Mouse (Mus musculus) cerebral cortex, adult 2 months (tissue): ENCODE measurements around the gene Pgm5.

ENCODE experiments used
- WGBS: fragments of 180-500 bp; shearing (Covaris S2); methylation state at CpG from one replicate; pipeline ENCODE4 v1.1.7; 2018; 5-methylcytosine and 5-hydroxymethylcytosine counted together

Pgm5 gene

GRCm38 (mm10) chr19:24704326-24704725 is 157.3 kb downstream of the Pgm5 start:
- WGBS, result 53% methylated on average over 2 of the region's 2 CpGs

- 69% methylated on average over 8 of the region's 8 CpGs for WGBS
These were observed 158.0 kb downstream of the Pgm5 start for GRCm38 (mm10) chr19:24703680-24704079.

- WGBS, result 67% methylated on average over 1 of the region's 1 CpGs
These were observed 158.5 kb downstream of the Pgm5 start for GRCm38 (mm10) chr19:24703168-24703567.

GRCm38 (mm10) chr19:24701716-24702115 is 159.9 kb downstream of the Pgm5 start:
- 70% methylated on average over 8 of the region's 8 CpGs for WGBS

- WGBS, result 90% methylated on average over 5 of the region's 5 CpGs
These were observed 161.0 kb downstream of the Pgm5 start for GRCm38 (mm10) chr19:24700664-24701063.

GRCm38 (mm10) chr19:24699196-24699595 is 162.5 kb downstream of the Pgm5 start:
- 62% methylated on average over 3 of the region's 3 CpGs for WGBS

- 37% methylated on average over 5 of the region's 5 CpGs for WGBS
These were observed 163.0 kb downstream of the Pgm5 start for GRCm38 (mm10) chr19:24698651-24699050.

GRCm38 (mm10) chr19:24697946-24698345 is 163.7 kb downstream of the Pgm5 start:
- 81% methylated on average over 1 of the region's 1 CpGs for WGBS

GRCm38 (mm10) chr19:24692691-24693090 is 169.0 kb downstream of the Pgm5 start:
- 71% methylated on average over 2 of the region's 2 CpGs for WGBS

- WGBS, result 96% methylated on average over 4 of the region's 4 CpGs
These were observed 172.1 kb downstream of the Pgm5 start for GRCm38 (mm10) chr19:24689531-24689930.

- WGBS, result 87% methylated on average over 6 of the region's 6 CpGs
These were observed 173.3 kb downstream of the Pgm5 start for GRCm38 (mm10) chr19:24688327-24688726.

GRCm38 (mm10) chr19:24686411-24686810 is 175.2 kb downstream of the Pgm5 start:
- 89% methylated on average over 10 of the region's 10 CpGs for WGBS

GRCm38 (mm10) chr19:24683016-24683720 is 178.5 kb downstream of the Pgm5 start:
- WGBS, result 80% methylated on average over 12 of the region's 12 CpGs

- 50% methylated on average over 8 of the region's 8 CpGs for WGBS
These were observed 184.2 kb downstream of the Pgm5 start for GRCm38 (mm10) chr19:24677242-24677984.

GRCm38 (mm10) chr19:24676429-24676828 is 185.2 kb downstream of the Pgm5 start:
- 79% methylated on average over 7 of the region's 7 CpGs for WGBS

GRCm38 (mm10) chr19:24673762-24674161 is 187.9 kb downstream of the Pgm5 start, which contains the start of gene Tmem252:
Tmem252 (plus strand) TSS chr19:24674008.
- 60% methylated on average over 4 of the region's 4 CpGs for WGBS

GRCm38 (mm10) chr19:24673331-24673730 is 188.3 kb downstream of the Pgm5 start:
- WGBS, result 62% methylated on average over 10 of the region's 10 CpGs

GRCm38 (mm10) chr19:24672366-24672960 is 189.2 kb downstream of the Pgm5 start:
- WGBS, result 74% methylated on average over 10 of the region's 10 CpGs

GRCm38 (mm10) chr19:24671571-24671970 is 190.1 kb downstream of the Pgm5 start:
- 82% methylated on average over 3 of the region's 3 CpGs for WGBS

GRCm38 (mm10) chr19:24667527-24667926 is 194.1 kb downstream of the Pgm5 start:
- WGBS, result 67% methylated on average over 3 of the region's 3 CpGs

GRCm38 (mm10) chr19:24665771-24666170 is 195.9 kb downstream of the Pgm5 start:
- 61% methylated on average over 11 of the region's 11 CpGs for WGBS

GRCm38 (mm10) chr19:24662346-24662745 is 199.3 kb downstream of the Pgm5 start:
- 99% methylated on average over 2 of the region's 2 CpGs for WGBS

GRCm38 (mm10) chr19:24656981-24657380 is 204.7 kb downstream of the Pgm5 start:
- WGBS, result 85% methylated on average over 3 of the region's 3 CpGs
